Mouse (Mus musculus) thymus, adult 2 months (tissue): ENCODE data around the gene 9230110F15Rik. TPM values are rescaled to one million over a fixed set of nuclear protein-coding genes. Genes with fewer than 3 reads are reported as not detected.
"Not testable (repeated sequence)": the region's sequence is repeated elsewhere in the genome, so short reads cannot be mapped to it uniquely, and the experiment has no call there.

Experiments used
- DNase-seq: peaks from one replicate; pipeline ENCODE4 v3.0.0; 2021
- H3K27ac ChIP-seq: fragments of 200-500 bp; 2 replicates; pipeline ENCODE4 v1.5.1; 2012; ENCODE audit warnings: low read length, control low read depth; ENCODE audit not compliant: control insufficient read depth, insufficient read depth
- H3K27me3 ChIP-seq: fragments of 200-500 bp; 2 replicates; pipeline ENCODE4 v1.6.1; 2012; ENCODE audit warnings: mild to moderate bottlenecking, low read length, moderate library complexity, mixed read lengths; ENCODE audit not compliant: control insufficient read depth, insufficient read depth
- H3K36me3 ChIP-seq: fragments of 200-500 bp; 2 replicates; pipeline ENCODE4 v1.6.1; 2012; ENCODE audit warnings: mild to moderate bottlenecking, low read length, moderate library complexity; ENCODE audit not compliant: control insufficient read depth, insufficient read depth
- H3K4me1 ChIP-seq: fragments of 200-500 bp; replicated peaks from 2 replicates; pipeline ENCODE4 v1.6.1; 2012; ENCODE audit warnings: low read length; ENCODE audit not compliant: control insufficient read depth, insufficient read depth
- H3K4me3 ChIP-seq: fragments of 200-500 bp; 2 replicates; pipeline ENCODE4 v1.5.1; 2012; ENCODE audit warnings: mild to moderate bottlenecking, low read length, control low read depth, moderate library complexity; ENCODE audit not compliant: control insufficient read depth, insufficient read depth
- CTCF ChIP-seq: fragments of 200-500 bp; IDR thresholded peaks from 2 replicates; pipeline ENCODE4 v1.5.1; 2012; ENCODE audit warnings: mild to moderate bottlenecking, control low read depth, low read length, moderate library complexity, borderline replicate concordance; ENCODE audit not compliant: control insufficient read depth, poor library complexity, insufficient read depth; ENCODE audit errors: extremely low read depth
- POLR2A ChIP-seq: fragments of 200-500 bp; IDR thresholded peaks from 2 replicates; pipeline ENCODE4 v1.6.1; 2012; ENCODE audit warnings: mild to moderate bottlenecking, low read length, control low read depth, moderate library complexity; ENCODE audit not compliant: control insufficient read depth, poor library complexity, insufficient read depth; ENCODE audit errors: extremely low read depth
- WGBS: fragments of 180-500 bp; shearing (Covaris S2); methylation state at CpG from one replicate; pipeline ENCODE4 v1.1.7; 2018; 5-methylcytosine and 5-hydroxymethylcytosine counted together
- polyA plus RNA-seq: library from polyadenylated mRNA; depleted of rRNA; stranded (reverse); fragments of >200 nt; gene quantifications from 2 replicates; pipeline ENCODE4 v1.2.3, GENCODE M21; 2012; rRNA removed

Gene 9230110F15Rik
- not detected in 2 replicates for polyA plus RNA-seq

GRCm38 (mm10) chr9:35844050-35844449 is at the start of gene 9230110F15Rik:
9230110F15Rik (minus strand) TSS chr9:35844150.
- Histone ChIP-seq H3K27me3 (no peaks in the 10 kb centered on the region), H3K27ac (no peak within 1 kb of the TSS), H3K4me3 (no peak within 1 kb of the TSS), H3K4me1 (no peaks in the 10 kb centered on the region), H3K36me3 (no peaks in the 10 kb centered on the region)
- WGBS: 94% methylated on average over 1 of the region's 1 CpGs
- TF ChIP-seq POLR2A (no peak), CTCF (no peak)
- DNase-seq: no peak

DNA sequence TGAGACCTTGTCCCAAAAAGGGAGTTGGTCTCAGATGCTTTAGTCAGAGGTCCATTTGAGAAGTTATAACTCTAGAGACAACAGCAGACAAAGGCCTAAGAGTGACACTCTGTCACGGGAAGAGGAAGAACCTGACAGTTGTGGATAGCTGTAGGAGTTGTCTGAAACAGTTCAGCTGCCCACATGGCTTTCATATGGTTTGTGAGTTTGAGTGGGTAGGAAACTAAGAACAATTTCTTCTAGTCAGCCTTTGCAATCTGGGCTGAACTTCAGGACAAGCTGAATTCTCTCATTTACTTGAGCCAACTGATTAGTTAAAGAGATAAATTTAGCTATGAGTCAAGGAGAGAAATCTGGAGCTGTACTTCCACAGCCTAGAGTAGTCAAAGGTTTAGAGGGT is 49.2 kb upstream of the 9230110F15Rik start:
- not testable (repeated sequence) for H3K27ac ChIP-seq, H3K4me3 ChIP-seq, DNase-seq, H3K4me1 ChIP-seq, H3K27me3 ChIP-seq, H3K36me3 ChIP-seq
- WGBS: 71% methylated on average over 1 of the region's 1 CpGs

- H3K27me3 ChIP-seq, H3K36me3 ChIP-seq, H3K27ac ChIP-seq, H3K4me3 ChIP-seq, DNase-seq, H3K4me1 ChIP-seq: not testable (repeated sequence)
- WGBS: 96% methylated on average over 15 of the region's 15 CpGs
Observed at GRCm38 (mm10) chr9:35817881-35818280, 26.1 kb downstream of the 9230110F15Rik start.

DNA sequence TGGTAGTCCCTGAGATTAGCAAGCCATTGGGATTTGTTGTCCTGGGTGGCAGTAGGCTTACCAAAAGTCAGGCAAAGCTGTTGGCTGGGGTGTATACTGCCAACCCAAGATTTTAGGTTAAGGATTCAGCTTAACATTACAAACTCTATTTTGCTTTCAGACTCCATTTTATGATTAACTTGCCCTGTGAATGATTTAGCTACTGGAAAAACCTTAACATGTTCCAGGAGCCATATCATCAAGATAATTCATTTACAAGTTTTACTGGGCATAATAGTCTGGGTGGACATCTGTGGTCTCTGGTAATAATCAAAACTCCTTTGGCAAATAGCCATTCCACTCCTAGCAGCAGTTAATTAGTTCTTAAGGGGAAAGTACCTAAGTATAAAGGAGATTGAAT is 45.8 kb downstream of the 9230110F15Rik start:
- Histone ChIP-seq H3K27ac (no peak overlapping the region), H3K4me3 (no peak overlapping the region), H3K4me1 (no peaks in the 10 kb centered on the region)

GRCm38 (mm10) chr9:35790001-35790400 is 53.9 kb downstream of the 9230110F15Rik start, which contains the start of the genes Gm27235 and D730048I06Rik:
Gm27235 (minus strand) TSS chr9:35790101.
D730048I06Rik (minus strand) TSS chr9:35790112.
- no peaks in the 10 kb centered on the region for H3K4me1 ChIP-seq

More for the DNA sequence above, 45.8 kb downstream of the 9230110F15Rik start:
- no peak for DNase-seq
- Histone ChIP-seq H3K36me3 (no peaks in the 10 kb centered on the region), H3K27me3 (no peaks in the 10 kb centered on the region)
- TF ChIP-seq CTCF (no peak), POLR2A (no peak)

More at GRCm38 (mm10) chr9:35790001-35790400, 53.9 kb downstream of the 9230110F15Rik start, which contains the start of the genes Gm27235 and D730048I06Rik:
- no peak within 1 kb of the TSS for H3K27ac ChIP-seq
- TF ChIP-seq POLR2A: no peak
- no peak for TF ChIP-seq CTCF
- WGBS: 97% methylated on average over 3 of the region's 3 CpGs
- no peak for DNase-seq
- no peak within 1 kb of the TSS for H3K4me3 ChIP-seq
- H3K27me3 ChIP-seq: no peaks in the 10 kb centered on the region
- no peaks in the 10 kb centered on the region for H3K36me3 ChIP-seq

Other genes starting within 250 kb of the 9230110F15Rik start
- gene Pate4, start 232.2 kb downstream of the 9230110F15Rik start, polyA plus RNA-seq: not detected in 2 replicates
- not detected in 2 replicates for gene Pate3, start 195.9 kb downstream of the 9230110F15Rik start, polyA plus RNA-seq
- not detected in 2 replicates for gene Pate1, start 156.8 kb downstream of the 9230110F15Rik start, polyA plus RNA-seq
- not detected in 2 replicates for gene Gm17677, start 103.1 kb downstream of the 9230110F15Rik start, polyA plus RNA-seq
- gene Gm17727, start 66.0 kb downstream of the 9230110F15Rik start, polyA plus RNA-seq: not detected in 2 replicates
- not detected in 2 replicates for gene Gm27235, start 54.0 kb downstream of the 9230110F15Rik start, polyA plus RNA-seq
- gene D730048I06Rik, start 54.0 kb downstream of the 9230110F15Rik start, polyA plus RNA-seq: not detected in 2 replicates
- gene 9230113P08Rik, start 64.3 kb upstream of the 9230110F15Rik start, polyA plus RNA-seq: not detected in 2 replicates